Mouse (Mus musculus) small intestine, adult 2 months (tissue): ENCODE results near the gene Dhx33.

Source experiments
- CTCF ChIP-seq: fragments of 200-500 bp; IDR thresholded peaks from 2 replicates; pipeline ENCODE4 v1.5.1; 2012; ENCODE audit warnings: low read depth, mild to moderate bottlenecking, control low read depth, inconsistent platforms, low read length, moderate library complexity, mixed read lengths; ENCODE audit not compliant: insufficient replicate concordance, insufficient read length; ENCODE audit errors: extremely low read depth
- POLR2A ChIP-seq: fragments of 200-500 bp; IDR thresholded peaks from 2 replicates; pipeline ENCODE4 v1.6.1; 2012; ENCODE audit warnings: low read depth, mild to moderate bottlenecking, control low read depth, inconsistent platforms, low read length, moderate library complexity

- TF ChIP-seq POLR2A (no peak), CTCF (no peak)
These were observed 61.6 kb downstream of the Dhx33 start for GRCm38 (mm10) chr11:70942596-70942995.
